Mouse (Mus musculus) spleen, adult 2 months (tissue): ENCODE measurements around the gene Mob2.
A peak's percentile ranks its signal among the peaks of the same experiment; 100 is the strongest.

Experiments used
- CTCF ChIP-seq: fragments of 200-500 bp; IDR thresholded peaks from 2 replicates; pipeline ENCODE4 v1.5.1; 2011; ENCODE audit warnings: mild to moderate bottlenecking, inconsistent platforms; ENCODE audit not compliant: insufficient read depth, insufficient read length, insufficient replicate concordance; ENCODE audit errors: extremely low read depth
- POLR2A ChIP-seq: fragments of 200-500 bp; IDR thresholded peaks from 2 replicates; pipeline ENCODE4 v1.6.1; 2011; ENCODE audit warnings: low read depth, low read length, inconsistent platforms

GRCm38 (mm10) chr7:142070458-142071211 lies 9.8 kb upstream of the Mob2 start:
- TF ChIP-seq POLR2A (no peak), CTCF (peak; percentile 85)
